Mouse (Mus musculus) small intestine, adult 2 months (tissue): ENCODE measurements around the gene Rybp.

Experiments
- CTCF ChIP-seq: fragments of 200-500 bp; IDR thresholded peaks from 2 replicates; pipeline ENCODE4 v1.5.1; 2012; ENCODE audit warnings: low read depth, mild to moderate bottlenecking, control low read depth, inconsistent platforms, low read length, moderate library complexity, mixed read lengths; ENCODE audit not compliant: insufficient replicate concordance, insufficient read length; ENCODE audit errors: extremely low read depth
- POLR2A ChIP-seq: fragments of 200-500 bp; IDR thresholded peaks from 2 replicates; pipeline ENCODE4 v1.6.1; 2012; ENCODE audit warnings: low read depth, mild to moderate bottlenecking, control low read depth, inconsistent platforms, low read length, moderate library complexity

DNA sequence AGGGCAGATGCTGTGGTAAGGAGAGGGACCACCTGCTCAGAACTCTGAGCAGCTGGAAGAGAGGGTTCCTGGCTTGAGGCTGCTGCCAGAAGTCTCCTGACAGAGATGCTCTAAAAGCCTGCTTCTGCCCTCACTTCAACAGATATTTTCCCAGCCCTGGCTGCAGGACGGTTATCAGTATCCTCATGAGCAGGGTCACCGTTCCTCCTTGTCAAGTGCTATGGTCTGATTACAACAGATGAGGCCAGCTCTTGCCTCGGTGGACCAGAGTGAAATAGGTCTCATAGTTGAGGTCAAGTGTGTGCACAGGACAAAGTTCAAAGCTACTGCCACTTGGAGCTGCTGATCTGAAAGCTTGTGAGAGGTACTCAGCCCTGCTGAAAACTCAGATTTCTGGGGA lies 108.5 kb downstream of the Rybp start:
- TF ChIP-seq POLR2A (no peak), CTCF (no peak)
